Mouse (Mus musculus) megakaryocyte, adult 5-6 weeks (primary cell): ENCODE results near the gene AI661453. TPM values are rescaled to one million over a fixed set of nuclear protein-coding genes. Genes with fewer than 3 reads are reported as not detected.

Source experiments
- total RNA-seq, 2 experiments: library from RNA; stranded (forward) in 1 of 2; stranded (reverse) in 1 of 2; fragments of 153-499, 151-499 nt in 1 of 2; fragments of 221-1000, 200-1000 nt in 1 of 2; gene quantifications; 2 replicates each; pipeline versions ENCODE4 v1.2.3 to v1.2.4; 2015 to 2017

Gene AI661453
- total RNA-seq, 2 experiments from 2014 or later, result 0.38 TPM; not detected in 1

Other genes starting within 250 kb of the AI661453 start
- gene Mrps10, start 67.7 kb upstream of the AI661453 start, total RNA-seq (2015), result 30.9 and 34.0 TPM in 2 replicates
- 21.7 and 23.9 TPM in 2 replicates for gene Mrps10, start 67.7 kb upstream of the AI661453 start, total RNA-seq (2017)
- 1.0 and 1.5 TPM in 2 replicates for gene Guca1b, start 51.2 kb upstream of the AI661453 start, total RNA-seq (2015)
- gene Guca1b, start 51.2 kb upstream of the AI661453 start, total RNA-seq (2017), result 0.15 and 0.61 TPM in 2 replicates
- gene Guca1a, start 36.0 kb upstream of the AI661453 start, total RNA-seq (2015), result 6.3 and 7.0 TPM in 2 replicates
- 1.3 and 1.4 TPM in 2 replicates for gene Guca1a, start 36.0 kb upstream of the AI661453 start, total RNA-seq (2017)
- gene 1700001C19Rik, start 761 bp downstream of the AI661453 start, total RNA-seq (2015), result not detected in 2 replicates
- gene 1700001C19Rik, start 761 bp downstream of the AI661453 start, total RNA-seq (2017), result not detected in 2 replicates
- gene Taf8, start 65.7 kb downstream of the AI661453 start, total RNA-seq (2015), result 16.3 and 19.3 TPM in 2 replicates
- 44.0 and 57.5 TPM in 2 replicates for gene Taf8, start 65.7 kb downstream of the AI661453 start, total RNA-seq (2017)
- 315 and 324 TPM in 2 replicates for gene Ccnd3, start 68.4 kb downstream of the AI661453 start, total RNA-seq (2015)
- 155 and 184 TPM in 2 replicates for gene Ccnd3, start 68.4 kb downstream of the AI661453 start, total RNA-seq (2017)
- 4.8 and 5.6 TPM in 2 replicates for gene Bysl, start 174.9 kb downstream of the AI661453 start, total RNA-seq (2015)
- gene Bysl, start 174.9 kb downstream of the AI661453 start, total RNA-seq (2017), result 6.4 and 7.3 TPM in 2 replicates
- 17.2 and 18.2 TPM in 2 replicates for gene Med20, start 175.0 kb downstream of the AI661453 start, total RNA-seq (2015)
- 32.2 and 33.8 TPM in 2 replicates for gene Med20, start 175.0 kb downstream of the AI661453 start, total RNA-seq (2017)
- 0.49 and 2.4 TPM in 2 replicates for gene Gm20517, start 175.0 kb downstream of the AI661453 start, total RNA-seq (2015)
- gene Gm20517, start 175.0 kb downstream of the AI661453 start, total RNA-seq (2017), result 1.7 and 2.3 TPM in 2 replicates
- 3.9 and 5.1 TPM in 2 replicates for gene Usp49, start 194.1 kb downstream of the AI661453 start, total RNA-seq (2015)
- 4.2 and 5.3 TPM in 2 replicates for gene Usp49, start 194.1 kb downstream of the AI661453 start, total RNA-seq (2017)